Mouse (Mus musculus): Measurements from ENCODE around the gene Slc25a28. TPM values are rescaled to one million over a fixed set of nuclear protein-coding genes. Genes with fewer than 3 reads are reported as not detected.

Slc25a28 gene
- total RNA-seq, 2 experiments from 2014 or later = 42.4 to 43.8 TPM

DNA sequence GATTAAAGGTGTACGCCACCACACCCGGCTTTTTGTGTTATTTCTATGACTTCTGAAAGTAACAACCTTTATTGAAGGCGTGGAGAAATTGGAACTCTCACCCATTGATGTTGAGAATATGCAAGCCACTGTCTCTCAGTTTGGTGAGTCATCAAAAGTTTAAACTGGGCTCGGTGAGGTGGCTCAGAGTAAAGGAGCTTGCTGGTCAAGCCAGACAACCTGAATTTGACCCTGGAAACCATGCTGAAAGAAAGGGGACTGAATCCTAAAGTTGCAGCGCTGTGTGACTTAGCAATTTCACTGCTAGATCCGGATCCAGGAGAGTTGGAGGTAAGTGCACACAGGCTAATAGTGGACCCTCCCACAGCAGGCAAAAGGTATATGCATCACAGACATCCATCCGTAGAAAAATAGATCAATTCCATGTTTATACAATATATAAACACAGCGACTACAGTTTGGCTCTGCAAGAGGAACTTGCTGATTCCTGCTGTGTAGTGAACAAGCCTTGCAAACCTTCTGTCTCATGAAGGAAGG is 3.9 kb upstream of the Slc25a28 start:
- no peak for DNase-seq (ENCODE audit: low spot score in 2 of 2)

- DNase-seq (ENCODE audit: low spot score in 2 of 2) = peak in 1 of 2 experiments; percentile 54
These were observed 1.1 kb upstream of the Slc25a28 start for GRCm38 (mm10) chr19:43675525-43676400.

DNA sequence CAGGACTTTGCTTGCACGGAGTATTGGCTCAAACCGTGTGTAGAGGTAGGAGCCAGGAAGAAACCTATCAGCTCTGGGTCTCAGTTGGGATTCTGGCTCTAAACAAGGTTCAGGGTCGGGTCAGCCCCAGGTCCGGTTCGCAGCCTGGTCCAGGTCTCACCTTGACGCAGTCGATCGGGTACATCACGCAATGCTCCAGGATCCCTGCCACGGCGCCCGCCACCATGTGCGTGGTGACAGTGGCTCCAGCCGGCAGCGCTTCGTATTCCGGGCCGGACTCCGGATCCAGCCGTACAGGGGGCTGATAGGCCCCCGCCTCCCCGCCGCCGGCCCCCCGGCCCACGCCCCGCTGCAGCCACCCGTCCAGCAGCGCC is 378 bp downstream of the Slc25a28 start:
- DNase-seq (ENCODE audit: low spot score in 2 of 2) = no peak

- no peak for DNase-seq (ENCODE audit: low spot score in 2 of 2)
These were observed 967 bp downstream of the Slc25a28 start for GRCm38 (mm10) chr19:43673513-43674315.

GRCm38 (mm10) chr19:43671054-43671453 is 3.6 kb downstream of the Slc25a28 start:
- DNase-seq (ENCODE audit: low spot score in 2 of 2) = no peak

DNA sequence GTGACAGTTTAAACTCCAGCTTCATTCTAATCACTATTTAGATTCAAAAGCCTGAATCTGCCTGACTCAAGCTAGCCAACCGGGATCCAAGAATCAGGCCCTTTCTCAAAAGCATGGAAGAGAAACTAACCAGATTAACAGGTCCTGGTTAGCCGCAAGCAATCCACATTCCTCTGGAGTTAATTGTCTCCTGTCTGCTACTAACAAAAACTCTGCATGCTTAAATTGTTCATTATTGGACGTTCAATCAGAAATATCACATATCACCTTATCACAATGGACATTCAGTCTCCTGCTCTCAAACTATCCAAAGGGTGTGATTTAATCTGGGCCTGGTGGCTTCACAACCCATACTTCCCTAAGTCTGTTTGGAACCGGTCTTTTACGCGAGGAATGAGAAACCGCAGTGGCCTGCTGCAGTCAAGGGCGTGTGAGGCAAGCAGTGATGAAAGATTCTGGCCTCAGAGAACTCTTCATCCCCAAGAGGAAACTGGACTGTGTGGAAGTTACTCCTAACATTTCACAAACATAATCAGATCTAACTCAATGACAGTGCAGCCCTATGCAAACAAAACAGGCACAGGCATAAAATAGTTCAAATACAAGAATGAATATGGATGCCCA is 5.4 kb downstream of the Slc25a28 start:
- no peak for DNase-seq (ENCODE audit: low spot score in 2 of 2)

DNA sequence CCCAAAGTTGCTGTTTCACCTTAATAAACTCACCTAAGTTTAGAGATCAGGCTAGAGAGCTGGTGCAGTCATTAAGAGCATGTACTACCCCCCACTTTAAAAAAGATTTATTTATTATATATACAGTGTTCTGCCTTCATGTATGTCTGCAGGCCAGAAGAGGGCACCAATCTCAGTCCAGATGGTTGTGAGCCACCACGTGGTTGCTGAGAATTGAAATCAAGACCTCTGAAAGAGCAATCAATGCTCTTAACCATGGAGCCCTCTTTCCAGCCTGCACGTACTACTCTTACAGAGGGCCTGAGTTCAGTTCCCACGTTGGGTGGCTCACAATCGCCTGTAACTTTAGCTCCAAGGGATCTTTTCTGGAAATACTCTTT is 7.3 kb downstream of the Slc25a28 start:
- DNase-seq (ENCODE audit: low spot score in 2 of 2) = no peak

- no peak for DNase-seq (ENCODE audit: low spot score in 2 of 2)
These were observed 7.8 kb downstream of the Slc25a28 start for GRCm38 (mm10) chr19:43666661-43667429.

GRCm38 (mm10) chr19:43665441-43666048 is 9.1 kb downstream of the Slc25a28 start:
- peak in 1 of 2 experiments; percentile 65 for DNase-seq (ENCODE audit: low spot score in 2 of 2)

DNA sequence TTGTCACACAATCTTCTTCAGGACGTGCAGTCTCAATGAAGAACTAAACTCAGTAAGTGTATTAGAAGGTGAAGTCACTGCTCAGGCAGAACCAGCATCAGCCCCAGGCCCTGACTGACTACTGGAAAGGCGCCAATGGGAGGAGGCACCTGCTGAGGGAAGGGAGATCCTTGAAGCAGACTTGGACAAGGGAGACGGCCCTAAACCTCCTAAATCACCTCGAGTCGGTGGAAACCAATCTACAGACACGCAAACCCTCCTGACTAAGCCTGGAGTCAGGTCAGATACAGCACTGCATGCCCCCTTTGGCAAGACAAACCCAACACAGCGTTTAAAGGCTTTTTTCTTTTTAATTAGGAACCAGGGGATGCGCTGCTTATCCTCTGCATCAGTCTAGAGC is 11.2 kb downstream of the Slc25a28 start:
- no peak for DNase-seq (ENCODE audit: low spot score in 2 of 2)

- no peak for DNase-seq (ENCODE audit: low spot score in 2 of 2)
These were observed 12.3 kb downstream of the Slc25a28 start for GRCm38 (mm10) chr19:43662176-43662967.

- DNase-seq (ENCODE audit: low spot score in 2 of 2) = no peak
These were observed 13.9 kb downstream of the Slc25a28 start for GRCm38 (mm10) chr19:43660774-43661173.

DNA sequence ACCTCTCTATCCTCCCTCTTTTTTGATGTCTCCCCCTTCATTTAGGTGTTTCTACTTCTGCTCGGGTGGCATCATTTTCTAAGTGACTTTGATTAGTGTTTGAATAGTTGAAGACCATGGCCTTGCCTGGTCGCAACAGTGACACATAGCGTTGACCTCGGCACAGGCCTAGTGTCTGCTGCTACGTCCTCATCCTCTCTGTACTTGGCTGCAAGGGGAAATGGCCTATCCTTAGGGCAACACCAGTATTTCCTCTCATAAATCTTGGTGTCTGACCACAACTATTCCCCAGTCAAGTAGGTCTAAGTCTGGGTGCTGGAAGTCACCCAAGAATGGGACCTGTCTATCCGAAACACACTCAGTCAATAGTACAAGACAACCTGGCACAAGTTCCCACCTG is 15.0 kb downstream of the Slc25a28 start:
- DNase-seq (ENCODE audit: low spot score in 2 of 2) = no peak

DNA sequence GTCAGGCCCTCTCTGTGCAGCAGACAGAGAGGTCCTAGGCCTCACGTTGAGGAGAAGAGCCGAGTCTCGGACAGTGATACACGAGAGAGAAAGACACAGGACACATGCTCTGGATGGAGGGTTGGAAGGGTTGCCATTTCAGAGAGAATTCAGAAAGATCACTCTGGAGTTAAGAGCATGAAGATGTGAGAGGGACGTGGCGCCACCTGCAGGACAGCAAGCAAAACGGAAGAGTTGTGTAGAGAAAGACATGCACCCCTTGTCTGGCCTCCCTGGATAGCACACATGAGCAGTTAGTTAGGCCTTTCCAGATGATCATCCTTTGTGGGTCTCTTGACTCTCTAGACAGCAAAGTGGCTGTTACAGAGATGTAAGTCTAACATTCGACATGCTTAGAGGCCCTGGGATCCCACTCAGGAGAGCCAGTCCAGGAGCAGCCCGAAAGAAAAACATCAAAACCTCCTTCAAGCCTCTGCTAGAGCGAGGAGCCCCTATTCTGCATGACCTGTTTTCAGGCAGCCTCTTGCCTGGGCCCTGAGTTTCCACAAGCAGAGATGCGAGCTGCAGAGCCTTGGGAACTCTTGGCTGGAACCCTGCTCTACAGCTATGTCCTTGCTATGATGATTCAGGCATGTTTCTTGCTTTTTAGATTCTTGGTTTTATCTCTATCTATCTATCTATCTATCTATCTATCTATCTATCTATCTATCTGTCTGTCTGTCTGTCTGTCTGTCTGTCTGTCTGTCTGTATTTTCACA is 18.8 kb downstream of the Slc25a28 start:
- peak in 1 of 2 experiments; percentile 64 for DNase-seq (ENCODE audit: low spot score in 2 of 2)

GRCm38 (mm10) chr19:43651241-43651785 is 23.4 kb downstream of the Slc25a28 start:
- DNase-seq (ENCODE audit: low spot score in 2 of 2) = no peak

DNA sequence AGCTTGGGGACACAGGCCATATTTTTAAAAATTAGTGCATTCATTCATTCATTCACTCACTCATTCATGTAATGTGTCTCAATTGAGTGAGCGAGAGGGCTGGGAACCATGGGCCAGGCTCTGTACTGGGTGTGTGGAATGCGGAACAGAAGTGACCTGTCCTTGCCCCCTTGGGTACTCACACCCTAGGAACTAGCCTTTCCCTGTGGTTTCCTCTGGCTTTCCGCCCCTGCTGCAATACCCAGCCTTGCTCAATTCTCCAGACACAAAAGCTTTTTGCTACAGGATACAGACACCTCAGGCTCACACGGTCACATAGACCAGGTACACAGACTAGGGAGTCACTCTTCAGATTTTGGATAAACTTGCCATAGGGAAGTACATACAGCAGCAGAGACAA is 26.3 kb downstream of the Slc25a28 start:
- no peak for DNase-seq (ENCODE audit: low spot score in 2 of 2)

DNA sequence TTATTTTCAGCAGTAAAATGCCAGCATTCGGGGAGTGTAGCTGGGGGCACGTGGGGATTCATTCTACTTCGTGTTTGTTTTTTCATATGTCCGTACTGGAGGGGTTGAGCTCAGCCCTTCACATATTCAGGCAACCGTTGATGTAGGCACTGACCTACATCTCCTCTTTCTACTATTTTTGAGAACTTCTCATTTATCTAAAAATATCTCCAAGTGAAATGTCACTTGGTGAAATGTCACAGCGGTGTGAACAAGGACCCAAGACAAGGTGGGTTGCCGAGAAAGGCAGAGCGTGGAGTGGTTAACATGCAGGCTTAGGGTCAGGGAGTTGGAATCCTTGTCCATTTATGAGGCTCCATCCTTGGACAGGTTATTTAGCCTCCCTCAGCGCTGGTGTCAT is 27.4 kb downstream of the Slc25a28 start:
- no peak for DNase-seq (ENCODE audit: low spot score in 2 of 2)

- DNase-seq (ENCODE audit: low spot score in 2 of 2) = no peak
These were observed 27.8 kb downstream of the Slc25a28 start for GRCm38 (mm10) chr19:43646852-43647251.

DNA sequence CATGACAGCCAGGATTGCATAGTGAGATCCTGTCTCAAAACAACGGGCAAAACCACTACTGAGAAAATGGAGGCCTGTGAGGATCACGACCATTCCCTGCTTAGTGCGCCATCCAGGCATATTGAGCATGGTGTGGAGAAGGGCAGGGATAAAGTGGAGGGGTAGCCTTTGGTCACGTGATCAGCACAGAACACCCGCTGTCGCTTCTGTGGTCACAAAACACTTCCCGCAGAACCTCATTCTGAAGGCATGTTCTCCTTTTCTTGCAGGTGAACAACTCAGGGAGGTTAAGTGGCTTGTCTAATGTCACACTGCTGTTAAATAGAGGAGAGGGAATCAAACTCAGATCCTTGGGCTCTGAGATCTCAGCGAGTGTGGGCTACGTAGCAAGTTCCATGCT is 29.2 kb downstream of the Slc25a28 start:
- DNase-seq (ENCODE audit: low spot score in 2 of 2) = no peak

Data from layer of hippocampus, adult 18-20 months (tissue).